Mouse (Mus musculus): Measurements from ENCODE around the gene Hlf. TPM values are rescaled to one million over a fixed set of nuclear protein-coding genes. Genes with fewer than 3 reads are reported as not detected.

Gene Hlf
- polyA plus RNA-seq, 1 experiment from 2014 or later = 1.3 TPM

Other genes with a start within 250 kb of the Hlf start
- gene Gm45716, start 203.2 kb downstream of the Hlf start, polyA plus RNA-seq (2015; fragmentation: Nextera tagmentation; extraction: Ambion mirVana) = 8.3 and 12.1 TPM in 2 replicates
- gene Mmd, start 141.4 kb downstream of the Hlf start, polyA plus RNA-seq (2015; fragmentation: Nextera tagmentation; extraction: Ambion mirVana) = 36.7 and 37.4 TPM in 2 replicates
- gene Stxbp4, start 247.2 kb upstream of the Hlf start, polyA plus RNA-seq (2015; fragmentation: Nextera tagmentation; extraction: Ambion mirVana) = 34.9 and 36.5 TPM in 2 replicates
- 38.6 and 40.3 TPM in 2 replicates for gene Cox11, start 247.3 kb upstream of the Hlf start, polyA plus RNA-seq (2015; fragmentation: Nextera tagmentation; extraction: Ambion mirVana)

All from limb, embryonic 13.5 days (tissue).